Mouse (Mus musculus): ENCODE measurements around the gene Pip5k1b.

Pip5k1b gene

DNA sequence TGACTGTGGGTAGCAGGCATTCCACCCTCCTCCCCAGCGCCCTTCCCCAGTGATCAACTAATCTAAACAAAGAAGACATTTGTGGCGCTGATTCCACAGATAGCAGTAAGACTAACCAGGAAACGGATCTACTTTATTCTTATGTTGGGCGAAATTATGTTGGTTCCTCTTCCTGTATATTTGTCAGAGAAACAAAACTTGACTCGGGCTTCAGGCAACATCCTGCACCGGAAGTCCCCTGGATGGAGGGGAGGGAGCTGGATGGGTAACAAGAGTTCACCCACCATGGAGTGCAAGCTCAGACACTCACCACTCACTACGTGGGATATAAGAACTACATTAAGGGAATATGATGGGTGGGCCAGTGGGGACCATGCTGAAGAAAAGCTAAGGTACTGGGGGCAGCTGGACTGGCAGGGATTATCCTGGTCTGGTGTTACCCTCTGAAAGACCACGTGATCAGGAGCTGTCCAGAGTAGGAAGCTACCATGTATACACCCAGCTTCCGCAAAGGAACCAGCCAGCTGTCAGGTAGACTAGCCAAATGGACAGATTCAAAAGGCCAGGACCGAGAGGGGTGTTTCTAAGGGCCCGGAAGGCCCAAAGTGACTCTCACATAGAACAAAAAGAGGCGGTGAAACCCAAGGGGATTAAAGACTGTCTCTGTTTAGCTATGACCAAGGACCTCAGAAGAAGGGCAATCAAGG lies 219.1 kb downstream of the Pip5k1b start:
- no peak for DNase-seq (ENCODE audit: low read depth, low spot score)

DNA sequence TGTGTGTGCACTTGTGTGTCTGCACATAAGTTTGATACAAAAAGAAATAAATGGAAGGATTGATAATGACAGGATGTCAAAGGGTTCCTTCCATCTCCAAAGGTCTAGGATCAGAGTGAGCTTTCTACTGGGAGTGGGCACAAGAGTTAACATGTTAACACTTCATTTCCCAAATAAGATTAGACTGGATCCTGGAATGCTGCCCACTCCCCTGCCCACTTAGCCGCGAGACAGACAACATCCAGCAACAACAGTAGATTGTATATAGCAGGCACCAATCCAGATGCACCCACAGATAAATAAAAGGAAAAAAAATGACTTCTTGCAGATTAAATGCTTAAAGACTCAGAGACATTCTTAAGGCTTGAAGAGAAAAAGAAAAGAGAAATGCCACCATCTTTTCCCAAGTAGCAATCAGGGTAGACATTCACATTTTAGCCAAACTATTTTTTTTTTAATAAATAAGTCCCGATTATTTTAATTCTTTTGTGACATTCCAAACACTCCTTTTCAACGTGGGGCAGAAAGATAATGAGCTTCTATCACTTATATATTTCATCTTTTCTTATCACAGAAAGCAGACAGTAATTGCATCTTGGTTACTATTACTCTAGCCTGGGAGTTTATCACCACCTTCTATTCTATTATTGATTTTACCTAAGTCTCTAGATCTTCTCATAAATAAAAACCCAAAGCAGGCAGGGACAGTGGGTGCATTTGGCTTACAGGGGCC lies 219.9 kb downstream of the Pip5k1b start:
- no peak for DNase-seq (ENCODE audit: low read depth, low spot score)

DNA sequence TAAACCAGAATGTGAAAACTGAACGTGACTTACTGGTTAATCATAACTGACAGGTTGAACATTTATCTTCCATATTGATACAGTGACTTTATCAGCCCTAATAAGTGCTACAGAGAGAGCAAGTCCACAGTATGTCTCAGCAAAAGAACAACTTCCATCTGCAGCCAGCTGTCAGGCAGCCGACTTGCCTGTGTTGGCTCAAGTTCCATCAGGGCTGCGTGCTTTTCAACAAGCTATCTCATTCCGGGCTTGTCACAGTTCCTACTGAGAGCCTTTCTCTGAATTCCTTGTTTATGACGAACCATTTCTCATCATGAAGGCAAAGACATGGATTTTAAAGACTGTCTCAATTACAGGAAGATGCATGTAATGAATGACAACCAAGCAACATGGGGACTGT lies 222.7 kb downstream of the Pip5k1b start:
- DNase-seq (ENCODE audit: low read depth, low spot score), result no peak

DNA sequence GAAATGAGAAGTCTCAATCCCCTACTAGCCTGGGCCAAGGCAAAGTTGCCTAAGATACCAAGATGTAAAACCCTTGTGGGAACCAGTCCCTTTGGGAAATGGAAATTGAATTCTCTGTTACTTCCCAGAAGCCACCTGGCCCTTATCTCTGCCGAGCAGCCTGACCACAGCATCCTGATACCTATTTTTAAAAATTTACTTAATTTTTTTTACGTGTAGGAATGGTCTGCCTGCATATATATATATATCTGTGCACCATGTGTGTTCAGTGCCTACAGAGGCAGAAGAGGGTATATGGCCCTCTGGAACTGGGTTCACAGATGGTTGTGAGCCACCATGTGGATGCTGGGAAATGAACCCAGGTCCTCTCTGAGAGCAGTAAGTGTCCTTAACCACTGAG lies 224.4 kb downstream of the Pip5k1b start:
- no peak for DNase-seq (ENCODE audit: low read depth, low spot score)

DNA sequence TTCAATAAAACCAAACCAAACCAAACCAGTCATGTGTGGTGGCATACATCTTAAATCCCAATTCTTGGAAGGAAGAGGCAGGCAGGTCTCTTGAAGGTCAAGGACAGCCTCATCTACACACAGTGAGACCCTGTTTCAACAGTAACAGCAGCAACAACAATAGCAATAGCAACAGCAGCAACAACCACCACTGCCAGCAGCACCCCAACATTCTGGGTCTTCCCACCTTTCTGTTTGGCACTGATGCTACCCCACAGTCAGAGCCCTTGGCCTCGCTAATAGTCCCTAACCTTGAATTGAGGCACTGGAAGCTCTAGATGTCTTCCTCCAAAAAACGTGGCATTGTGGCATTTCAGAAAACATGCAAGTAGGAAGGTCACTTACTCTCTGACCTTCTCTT lies 225.3 kb downstream of the Pip5k1b start:
- DNase-seq (ENCODE audit: low read depth, low spot score), result no peak

DNA sequence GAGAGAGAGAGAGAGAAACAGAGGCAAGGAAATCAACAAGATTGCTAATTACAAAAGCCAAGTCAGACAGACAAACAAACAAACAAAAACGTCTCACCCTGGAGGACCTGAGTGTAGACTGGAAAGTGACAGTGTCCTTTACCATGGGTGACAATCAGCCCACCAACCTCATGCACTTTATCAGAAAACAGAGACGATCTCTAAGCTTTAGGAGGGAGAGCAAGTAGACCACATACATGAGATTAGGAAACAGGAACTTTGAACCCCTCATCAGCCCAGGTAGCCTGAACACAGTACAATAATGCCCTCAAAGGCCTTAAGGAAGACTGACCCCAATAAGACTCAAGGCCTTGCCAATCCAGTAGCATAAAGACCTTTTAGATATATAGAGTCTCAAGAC lies 227.8 kb downstream of the Pip5k1b start:
- no peak for DNase-seq (ENCODE audit: low read depth, low spot score)

DNA sequence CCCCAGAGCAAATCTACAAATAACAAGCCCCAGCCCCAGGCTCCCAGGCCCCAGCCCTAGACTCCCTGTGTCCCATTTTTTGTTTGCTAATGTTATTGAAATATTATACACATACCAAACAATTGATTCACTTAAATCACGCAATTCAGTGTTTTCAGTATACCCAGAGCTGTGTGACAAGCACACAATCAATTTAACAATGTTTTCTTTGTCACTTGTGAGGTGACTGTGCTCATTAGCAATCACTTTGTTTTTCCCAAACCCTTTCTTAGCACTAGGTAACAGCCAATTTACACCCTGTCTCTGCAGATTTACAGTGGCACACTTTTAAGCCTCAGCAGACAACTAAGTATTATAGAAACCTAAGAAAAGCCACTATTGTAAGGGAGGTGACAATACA lies 228.7 kb downstream of the Pip5k1b start:
- no peak for DNase-seq (ENCODE audit: low read depth, low spot score)

DNA sequence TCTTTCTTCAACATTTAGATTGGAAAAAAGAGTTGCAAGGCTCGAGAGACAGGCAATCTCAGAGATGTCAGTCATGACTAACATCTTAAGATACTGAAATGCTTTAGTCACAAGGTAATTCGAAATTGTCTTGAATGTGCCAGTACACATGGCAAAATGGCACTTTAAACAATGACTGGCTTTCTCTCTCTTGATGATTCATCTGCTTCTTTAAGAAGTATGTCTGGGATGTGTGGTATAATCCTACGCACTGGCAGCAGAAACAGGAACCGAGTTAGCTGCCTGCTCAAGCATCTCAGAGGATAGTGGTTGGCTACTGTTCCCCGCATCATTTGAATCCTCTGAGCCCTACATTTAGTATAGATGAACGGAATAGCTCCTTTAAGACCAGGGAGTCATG lies 230.0 kb downstream of the Pip5k1b start:
- no peak for DNase-seq (ENCODE audit: low read depth, low spot score)

DNA sequence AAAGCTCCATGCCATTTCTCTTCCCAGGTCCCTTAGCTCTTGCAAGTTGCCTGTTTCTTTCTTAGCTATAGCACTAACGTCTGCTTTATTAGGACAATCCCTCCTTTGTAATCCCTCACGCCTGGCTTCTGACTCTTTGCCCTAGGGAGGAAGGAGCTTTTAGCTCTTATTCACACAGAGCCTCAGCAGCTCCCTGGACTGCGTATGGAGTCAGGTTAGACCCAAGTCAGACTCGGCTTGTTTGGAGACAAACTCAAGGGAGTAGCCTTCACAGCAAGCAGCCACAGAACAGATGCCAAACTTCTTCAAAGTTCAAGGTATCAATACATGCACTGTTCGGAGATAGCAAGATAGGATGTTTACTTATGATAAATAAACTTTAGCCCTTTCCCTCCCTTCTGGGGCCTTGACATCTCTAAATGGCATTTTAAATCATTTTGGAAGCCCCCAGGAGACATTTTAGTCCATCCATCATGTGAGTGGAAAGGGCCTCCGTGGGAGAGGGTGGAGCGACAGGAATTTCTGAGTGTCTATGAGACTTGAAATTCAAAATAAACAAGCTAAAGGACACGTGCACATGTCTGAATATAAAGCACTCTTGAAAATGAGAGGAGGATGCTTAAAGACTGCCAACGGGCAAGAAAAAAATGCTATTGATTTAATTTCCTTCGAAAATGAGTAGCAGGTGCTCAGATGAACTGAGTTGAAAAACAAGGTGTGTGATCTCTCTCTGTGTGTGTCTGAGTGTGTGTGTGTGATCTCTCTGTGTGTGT lies 231.6 kb downstream of the Pip5k1b start:
- DNase-seq (ENCODE audit: low read depth, low spot score), result no peak

DNA sequence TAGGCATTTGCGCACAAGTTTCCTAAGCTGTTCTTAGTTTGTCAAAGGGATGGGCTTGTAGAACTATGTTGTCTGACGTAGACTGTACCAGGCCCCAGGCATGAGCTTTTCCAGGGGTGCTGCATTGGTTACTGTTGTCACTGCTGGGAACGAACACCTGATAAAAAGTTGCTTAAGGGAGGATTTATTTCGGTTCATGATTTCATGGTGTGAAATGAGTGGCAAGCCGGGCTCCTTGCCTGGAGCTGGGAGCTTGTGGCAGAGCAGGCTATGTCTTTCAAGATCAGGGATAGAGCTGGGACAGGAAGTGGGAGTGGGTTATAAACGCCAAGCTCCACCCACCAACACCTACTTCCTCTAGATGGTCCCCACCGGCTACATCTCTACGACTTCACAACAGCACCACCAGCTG lies 233.8 kb downstream of the Pip5k1b start:
- no peak for DNase-seq (ENCODE audit: low read depth, low spot score)

DNA sequence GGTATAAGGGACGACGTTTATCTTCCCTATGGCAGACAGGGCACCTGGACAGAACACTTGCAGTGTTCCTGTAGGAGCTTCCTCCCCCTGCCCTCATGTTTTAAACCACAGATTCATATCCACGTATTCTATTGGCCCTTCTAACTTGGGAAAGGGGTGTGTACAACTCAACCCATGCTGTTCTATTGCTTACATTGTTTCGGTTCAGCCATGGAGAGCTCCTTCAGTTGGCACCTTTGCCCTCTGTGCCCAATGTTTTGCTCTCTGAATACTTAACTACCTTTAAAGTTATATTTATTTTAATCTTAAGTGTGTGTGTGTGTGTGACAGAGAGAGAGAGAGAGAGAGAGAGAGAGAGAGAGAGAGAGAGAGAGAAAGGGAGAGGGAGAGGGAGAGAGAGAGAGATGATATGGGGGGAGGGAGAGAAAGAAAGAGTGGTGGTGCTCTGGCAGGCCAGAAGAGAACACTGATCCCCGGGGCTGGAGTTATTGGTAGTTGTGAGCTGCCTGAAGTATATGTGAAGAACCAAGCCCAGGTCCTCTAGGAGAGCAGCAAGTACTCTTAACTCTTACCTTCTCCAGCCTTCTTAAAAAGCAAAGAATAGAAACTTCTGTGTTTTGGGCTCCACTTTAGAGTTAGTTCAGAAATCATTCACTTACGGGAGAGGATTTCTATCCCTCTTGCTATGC lies 234.3 kb downstream of the Pip5k1b start:
- DNase-seq (ENCODE audit: low read depth, low spot score), result no peak

DNA sequence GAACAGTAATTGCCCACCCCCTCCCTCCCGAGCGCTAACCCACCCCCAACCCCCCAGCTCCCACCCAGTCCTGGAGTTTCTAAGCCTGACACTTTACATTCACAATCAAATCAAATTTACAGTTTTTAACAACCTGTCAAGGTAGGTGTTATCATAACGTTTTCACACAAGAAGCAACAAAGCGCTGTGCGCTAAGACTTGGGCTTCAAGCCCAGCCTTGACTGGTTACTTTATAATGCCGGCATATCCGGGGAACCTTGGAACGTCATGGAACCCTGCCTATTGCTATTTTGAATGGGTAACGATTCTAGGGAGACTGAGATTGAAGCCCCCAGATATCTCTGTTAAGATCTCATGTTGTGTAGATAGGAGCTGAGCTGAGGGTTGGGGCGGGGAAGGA lies 237.5 kb downstream of the Pip5k1b start:
- DNase-seq (ENCODE audit: low read depth, low spot score), result no peak

DNA sequence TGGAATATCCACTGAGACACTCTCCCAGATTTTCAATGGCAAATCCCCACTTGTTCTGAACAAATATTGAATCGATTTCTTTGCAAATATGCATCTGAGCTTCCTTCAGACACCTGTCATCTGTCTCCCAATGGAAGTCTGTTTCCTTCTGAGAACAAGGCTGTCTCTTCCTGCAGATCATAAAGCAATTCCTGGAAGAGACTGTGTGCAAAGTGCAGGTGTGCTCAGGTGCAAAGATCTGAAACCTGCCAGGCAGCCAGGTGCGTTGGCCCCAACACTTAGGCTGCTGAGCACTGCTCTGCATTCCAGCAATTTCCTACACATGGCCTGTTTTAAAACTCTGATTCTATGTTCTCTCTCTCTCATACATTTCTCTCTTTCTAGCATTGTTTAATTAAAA lies 237.9 kb downstream of the Pip5k1b start:
- DNase-seq (ENCODE audit: low read depth, low spot score), result no peak

DNA sequence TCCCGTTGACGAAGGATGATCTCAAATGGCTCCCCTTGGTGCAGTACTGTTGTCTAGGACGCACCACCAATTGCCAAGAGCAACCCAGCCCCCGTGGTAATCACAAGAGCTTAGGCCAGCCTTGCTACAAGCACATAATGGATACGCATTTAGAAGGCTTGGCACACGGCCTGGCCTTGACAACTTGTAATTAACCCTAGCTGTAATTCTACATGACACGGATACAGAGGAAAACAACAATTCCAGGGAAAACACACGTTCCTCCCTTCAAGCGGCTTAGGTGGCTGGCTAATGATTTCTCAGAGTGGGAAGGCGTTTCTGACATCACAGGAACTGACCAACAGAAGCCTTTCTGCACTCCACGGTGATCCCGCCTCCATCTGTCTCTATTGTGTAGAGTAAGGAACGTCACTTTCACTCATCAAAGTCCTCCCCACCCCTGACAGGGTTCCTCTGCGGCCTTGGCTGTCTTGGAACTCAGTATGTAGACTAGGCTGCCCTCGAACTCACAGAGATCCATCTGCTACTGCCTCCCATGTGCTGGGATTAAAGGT lies 238.6 kb downstream of the Pip5k1b start:
- DNase-seq (ENCODE audit: low read depth, low spot score), result no peak

DNA sequence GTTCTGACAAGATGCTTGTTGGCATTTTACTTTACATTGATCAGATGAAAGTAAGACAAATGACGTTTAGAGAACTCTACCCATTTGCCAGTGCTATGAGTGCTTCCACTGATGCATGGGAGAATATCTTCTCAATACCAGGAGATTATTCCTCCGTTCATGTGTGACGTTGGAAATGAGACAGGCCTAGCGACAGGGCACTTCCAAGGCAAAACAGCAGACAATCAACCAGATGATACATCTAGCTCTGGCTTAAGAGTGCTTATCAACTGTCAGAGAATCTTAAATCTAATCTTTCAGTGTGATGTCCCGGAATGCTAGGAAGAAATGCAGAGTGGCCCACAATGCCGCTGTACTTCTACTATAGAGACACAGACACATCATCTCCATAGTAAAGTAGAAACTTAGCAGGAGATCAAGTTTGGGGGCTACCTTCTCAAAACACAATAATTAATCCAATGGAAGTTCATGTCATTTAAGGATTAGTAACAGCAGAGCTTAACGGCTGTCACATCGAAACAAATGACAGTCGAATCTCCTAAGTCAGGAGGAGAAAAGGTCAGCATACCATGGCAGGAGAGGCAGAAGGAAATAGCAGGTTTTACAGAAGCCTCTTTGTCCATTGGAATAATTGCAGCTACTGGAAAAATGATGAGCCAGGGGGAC lies 239.5 kb downstream of the Pip5k1b start:
- no peak for DNase-seq (ENCODE audit: low read depth, low spot score)

DNA sequence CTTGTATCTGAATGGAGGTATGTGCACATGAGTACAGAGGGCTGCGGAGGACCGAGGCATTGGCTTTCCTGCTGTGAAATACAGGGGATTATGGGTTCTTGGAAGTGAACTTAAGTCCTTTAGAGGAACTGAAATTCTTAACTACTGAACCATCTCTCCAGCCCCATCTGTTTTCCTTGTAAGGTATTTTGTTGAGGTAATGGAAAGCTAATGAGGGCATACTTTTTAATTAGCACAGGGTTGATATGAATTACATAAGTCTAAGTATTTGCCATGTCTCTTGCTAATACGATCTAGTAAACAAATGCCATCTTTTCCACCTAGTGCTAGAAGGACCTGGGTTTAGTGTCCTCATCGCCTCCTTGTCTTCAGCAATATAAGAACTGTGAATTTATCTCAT lies 240.4 kb downstream of the Pip5k1b start:
- no peak for DNase-seq (ENCODE audit: low read depth, low spot score)

DNA sequence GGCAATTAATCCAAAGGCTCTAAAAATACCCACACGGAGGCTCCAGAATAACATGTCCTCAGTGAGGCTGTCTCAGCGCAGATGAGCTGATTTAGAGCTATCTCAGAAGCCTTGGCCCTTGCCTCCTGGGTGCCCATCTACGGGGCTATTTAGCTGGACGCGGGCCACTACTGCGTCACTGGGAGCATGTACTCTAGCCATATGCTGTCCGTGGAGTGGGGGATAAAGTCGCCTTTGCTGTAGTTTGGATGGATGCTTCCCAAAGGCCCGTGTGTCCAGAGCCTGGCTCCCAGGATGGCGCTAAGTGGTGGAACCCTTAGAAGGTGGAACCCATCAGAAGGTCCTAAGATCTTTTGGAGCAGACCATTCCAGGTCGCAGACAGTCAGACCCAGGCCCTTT lies 241.0 kb downstream of the Pip5k1b start:
- DNase-seq (ENCODE audit: low read depth, low spot score), result no peak

DNA sequence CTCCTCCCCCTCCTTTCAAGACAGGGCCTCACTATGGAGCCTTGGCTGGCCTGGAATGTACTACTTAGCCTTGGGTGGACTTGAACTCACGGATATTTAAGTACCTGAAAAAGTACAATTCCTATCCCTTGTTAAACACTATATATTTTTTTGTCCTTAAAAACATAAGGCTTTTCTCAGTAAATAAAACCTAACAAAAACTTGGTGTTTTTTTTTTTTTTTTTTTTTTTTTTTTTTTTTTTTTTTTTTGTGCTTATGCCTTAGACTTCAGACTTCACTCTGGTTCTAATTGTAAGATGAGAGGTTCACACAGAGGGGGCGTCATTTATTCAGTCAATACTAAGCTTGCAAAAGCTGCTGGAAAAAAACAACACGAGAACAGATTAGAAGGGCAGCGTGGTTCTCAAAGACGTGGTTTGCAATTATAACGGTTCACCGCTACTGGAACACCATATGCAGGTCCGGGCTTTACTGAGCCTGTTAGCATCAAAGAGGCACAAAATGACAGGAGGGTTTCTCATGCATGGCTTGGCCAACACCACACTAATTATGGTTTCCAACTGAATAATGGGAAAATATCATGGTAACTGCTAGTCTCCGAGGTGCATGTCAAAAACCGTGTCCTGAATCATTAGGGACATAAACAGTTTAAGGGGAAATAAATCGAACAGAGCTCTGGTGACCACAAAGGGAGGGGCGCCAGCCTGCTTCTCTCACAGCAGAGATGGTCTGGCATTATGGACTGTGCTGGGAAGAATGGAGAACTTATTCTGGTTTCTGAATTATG lies 242.9 kb downstream of the Pip5k1b start:
- no peak for DNase-seq (ENCODE audit: low read depth, low spot score)

DNA sequence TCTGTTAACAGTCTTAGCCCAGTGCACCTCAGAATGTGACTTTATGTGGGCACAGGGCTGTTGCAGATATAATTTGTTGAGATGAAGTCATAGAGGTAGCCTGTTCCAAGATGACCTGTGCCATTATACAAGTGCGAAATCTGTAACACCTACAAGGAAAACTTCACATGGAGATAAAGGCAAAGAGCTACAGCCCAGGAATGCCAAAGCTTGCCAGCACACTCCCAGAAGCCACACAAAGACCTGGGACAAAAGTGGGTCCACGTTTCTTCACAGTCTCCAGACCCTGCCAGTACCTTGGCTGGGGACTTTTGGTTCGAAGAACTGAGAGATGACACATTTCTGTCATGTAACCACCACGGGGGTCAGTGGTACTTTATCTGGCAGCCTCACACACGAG lies 243.6 kb downstream of the Pip5k1b start:
- no peak for DNase-seq (ENCODE audit: low read depth, low spot score)

DNA sequence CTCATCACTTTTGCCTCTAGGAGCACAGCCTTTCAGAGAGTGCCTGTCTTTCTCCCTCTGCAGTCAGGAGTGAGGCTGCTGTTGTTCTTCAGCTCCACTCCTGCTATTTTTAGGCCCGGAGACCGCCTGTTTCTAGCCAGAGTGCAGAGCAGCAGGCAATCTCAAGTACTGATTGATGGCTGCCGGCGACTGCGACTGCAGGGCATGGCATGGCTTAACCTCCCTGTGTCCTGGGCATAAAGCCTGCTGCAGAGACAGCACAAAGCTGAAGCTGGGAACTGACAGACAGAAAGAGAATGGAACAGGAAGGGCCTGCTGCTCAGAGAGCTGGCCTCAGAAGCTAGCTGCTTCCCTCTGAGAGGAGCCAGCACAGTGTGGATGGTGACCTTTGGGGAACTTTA lies 247.4 kb downstream of the Pip5k1b start:
- DNase-seq (ENCODE audit: low read depth, low spot score), result no peak

Data from embryo, embryonic 11.5 days (tissue).